In the genomic region with DNA sequence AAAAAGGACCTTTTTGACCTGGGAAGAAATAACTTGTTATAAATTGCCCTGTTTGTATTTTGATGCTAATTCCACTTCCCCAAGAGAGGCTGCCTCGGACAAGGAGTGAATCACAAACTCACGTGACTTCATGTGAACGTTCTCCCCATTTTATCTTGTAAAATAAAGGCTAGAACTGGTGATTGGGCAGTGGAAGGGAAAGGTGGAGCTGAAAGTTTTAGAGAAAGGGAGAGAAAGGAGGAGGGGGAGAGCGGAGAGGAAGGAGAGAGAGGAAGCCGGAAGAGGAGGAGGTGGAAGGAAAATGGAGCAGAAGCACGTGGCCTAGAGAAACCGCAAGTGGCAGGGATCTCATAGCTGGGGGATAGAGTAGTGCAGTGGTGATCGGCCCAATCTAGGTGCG, we compare ENCODE assay signal across 25 mouse cellular contexts. TPM values are rescaled to one million over a fixed set of nuclear protein-coding genes. Genes with fewer than 3 reads are reported as not detected.
DNase-seq lines count a peak whose midpoint lies in the region; ATAC-seq and TF ChIP-seq lines count a peak whose summit lies in the region.
"Had no signal": no experiment of that assay in that cellular context is flagged by ENCODE, and none has a peak within 500 bp of the region (broad histone marks: within the 10 kb centered on the region; RNA-seq: fewer than 3 reads in every experiment).

No protein-coding gene starts in this region.

- H3K9me3 ChIP-seq in forebrain, embryonic 10.5 days: no peaks in the 10 kb centered on the region
- H3K9me3 ChIP-seq in forebrain, embryonic 14.5 days (replicated peaks; ENCODE audit: control insufficient read depth, low read length): no peaks in the 10 kb centered on the region
- H3K9me3 ChIP-seq in E14TG2a.4 (ENCODE audit: low read length) (no peaks in the 10 kb centered on the region), ES-E14 (ENCODE audit: control insufficient read depth, insufficient read depth, low read depth, low read length) (no peaks in the 10 kb centered on the region)
- H3K9me3 ChIP-seq: embryonic facial prominence, embryonic 12.5 days; forebrain, embryonic 12.5 days; forebrain, embryonic 15.5 days had no signal

- in situ Hi-C loops in ES-E14 (cut with MboI; ENCODE audit: low sequenced_read_pairs in 2 of 2, unreplicated experiment in 2 of 2): no loop called here

- no peaks in the 10 kb centered on the region for H3K36me3 ChIP-seq in forebrain, embryonic 10.5 days (replicated peaks)
- H3K36me3 ChIP-seq in forebrain, embryonic 14.5 days (ENCODE audit: control insufficient read depth, insufficient read depth, low read length): no peaks in the 10 kb centered on the region
- H3K36me3 ChIP-seq in E14TG2a.4 (ENCODE audit: insufficient read depth, low read length) (no peaks in the 10 kb centered on the region), ES-E14 (ENCODE audit: control insufficient read depth, insufficient read depth, low read length, poor library complexity, severe bottlenecking) (no peaks in the 10 kb centered on the region)
- H3K36me3 ChIP-seq: embryonic facial prominence, embryonic 12.5 days; forebrain, embryonic 12.5 days; forebrain, embryonic 15.5 days had no signal

- H3K4me3 ChIP-seq in forebrain, embryonic 10.5 days: no peak overlapping the region
- H3K4me3 ChIP-seq in forebrain, embryonic 14.5 days (ENCODE audit: low read depth, low read length): no peak overlapping the region
- H3K4me3 ChIP-seq in E14TG2a.4 (replicated peaks; ENCODE audit: low read length): peak overlapping the region; percentile 47
- H3K4me3 ChIP-seq in ES-E14 (ENCODE audit: insufficient read depth in 1 of 2, low read depth in 1 of 2, low read length in 2 of 2, poor library complexity in 1 of 2, severe bottlenecking in 1 of 2): peak overlapping the region in 1 of 2 experiments; percentile 61; a peak in 1 of 4 replicates
- H3K4me3 ChIP-seq: embryonic facial prominence, embryonic 12.5 days; forebrain, embryonic 12.5 days; forebrain, embryonic 15.5 days had no signal

- peak overlapping the region; percentile 57; the same call in 1 of the 2 replicates for H3K27ac ChIP-seq in forebrain, embryonic 10.5 days
- H3K27ac ChIP-seq in forebrain, embryonic 14.5 days (ENCODE audit: low read depth, low read length): no peak overlapping the region
- H3K27ac ChIP-seq in ES-E14 (ENCODE audit: insufficient read depth, low read depth, low read length, poor library complexity, severe bottlenecking): peak overlapping the region; percentile 30; the same call in 1 of the 2 replicates
- H3K27ac ChIP-seq: embryonic facial prominence, embryonic 12.5 days; forebrain, embryonic 12.5 days; forebrain, embryonic 15.5 days had no signal

- H3K27me3 ChIP-seq in forebrain, embryonic 10.5 days (ENCODE audit: poor library complexity, severe bottlenecking): no peaks in the 10 kb centered on the region
- no peaks in the 10 kb centered on the region for H3K27me3 ChIP-seq in forebrain, embryonic 14.5 days (replicated peaks; ENCODE audit: control insufficient read depth, insufficient read depth, low read length)
- peaks cover 4% of the 10 kb centered on the region; the same call in 1 of the 2 replicates for H3K27me3 ChIP-seq in E14TG2a.4 (ENCODE audit: insufficient read depth, low read length)
- H3K27me3 ChIP-seq: embryonic facial prominence, embryonic 12.5 days; forebrain, embryonic 15.5 days had no signal

- WGBS in forebrain, embryonic 10.5 days: 74% methylated on average over 9 of the region's 9 CpGs
- 70% methylated on average over 9 of the region's 9 CpGs for WGBS in forebrain, embryonic 14.5 days

- DNase-seq in forebrain, embryonic 10.5 days (ENCODE audit: extremely low spot score, low spot score): no peak
- no peak for DNase-seq in forebrain, embryonic 14.5 days (ENCODE audit: low spot score)
- DNase-seq in ES-E14 (ENCODE audit: low read depth, low spot score) (no peak), ZHBTc4 (ENCODE audit: low read depth, low spot score) (peak; percentile 66)
- no peak for DNase-seq in ovary, postnatal 10 days (ENCODE audit: low spot score)
- DNase-seq in embryo, embryonic 9.5 days (ENCODE audit: extremely low spot score): no peak
- DNase-seq in layer of hippocampus, postnatal 10 days (ENCODE audit: low spot score in 2 of 2): no peak
- DNase-seq: adrenal gland, adult 2 months; adrenal gland, postnatal 10 days; adrenal gland, postnatal 36 days; B cell, adult 2 months; cerebellum, adult 11-12 months; cerebellum, adult 2 months; cerebellum, adult 9-10 months; cerebellum, postnatal 10 days; cerebellum, postnatal 25 days; forebrain, postnatal 0 days had no signal

- no peak for ATAC-seq in forebrain, embryonic 14.5 days
- ATAC-seq: CD4-positive, CD25-positive, alpha-beta regulatory T cell, adult 4 months; forebrain, embryonic 15.5 days; forebrain, postnatal 0 days had no signal

- no peak overlapping the region for H3K4me2 ChIP-seq in forebrain, embryonic 14.5 days (ENCODE audit: low read length)
- H3K4me2 ChIP-seq: embryonic facial prominence, embryonic 12.5 days; forebrain, embryonic 12.5 days; forebrain, embryonic 15.5 days had no signal

- no peak for TF ChIP-seq CTCF in E14TG2a.4 (conservative IDR thresholded peaks at IDR 0.05; ENCODE audit: low read length)

- H3K4me1 ChIP-seq in forebrain, embryonic 10.5 days: peaks cover 25% of the 10 kb centered on the region
- H3K4me1 ChIP-seq in forebrain, embryonic 14.5 days (ENCODE audit: control insufficient read depth, insufficient read depth, low read length): no peaks in the 10 kb centered on the region
- H3K4me1 ChIP-seq in E14TG2a.4 (replicated peaks; ENCODE audit: low read depth, low read length) (peaks cover 67% of the 10 kb centered on the region), ES-E14 (ENCODE audit: control insufficient read depth in 2 of 2, insufficient read depth in 2 of 2, low read length in 2 of 2, poor library complexity in 1 of 2) (peaks cover 1 to 19% of the 10 kb centered on the region in 2 experiments; a peak in 2 of 4 replicates)
- H3K4me1 ChIP-seq: forebrain, embryonic 15.5 days had no signal

- H3K9ac ChIP-seq in forebrain, embryonic 14.5 days (ENCODE audit: low read length): no peak overlapping the region
- H3K9ac ChIP-seq in ES-E14 (ENCODE audit: insufficient read depth, low read depth, low read length, poor library complexity, severe bottlenecking): peak overlapping the region; percentile 86; the same call in 1 of the 2 replicates
- H3K9ac ChIP-seq: embryonic facial prominence, embryonic 12.5 days; forebrain, embryonic 12.5 days; forebrain, embryonic 15.5 days; forebrain, postnatal 0 days had no signal

TF ChIP-seq in ES-E14, 5 proteins besides CTCF, POLR2A, EP300 and RAD21:
- TF ChIP-seq CHD2 (IDR thresholded peaks at IDR 0.05; ENCODE audit: low read depth, low read length): no peak
- TF ChIP-seq ZNF384 (IDR thresholded peaks at IDR 0.05; ENCODE audit: low read depth, low read length): no peak
- no peak for TF ChIP-seq MAFK (IDR thresholded peaks at IDR 0.05; ENCODE audit: insufficient read depth, low read depth, low read length)
- no peak for TF ChIP-seq HCFC1 (IDR thresholded peaks at IDR 0.05; ENCODE audit: borderline replicate concordance, insufficient read depth, low read length)
- no peak for TF ChIP-seq ZC3H11A (IDR thresholded peaks at IDR 0.05; ENCODE audit: borderline replicate concordance, low read depth, low read length)

RNA-seq across cellular contexts. Expression of gene Ifnlr1, which starts 11.1 kb away (rescaled TPM):
- 0.37 and 0.61 TPM in 2 replicates for polyA plus RNA-seq in forebrain, embryonic 10.5 days (2016; fragmentation: Nextera tagmentation; extraction: Ambion mirVana)
- 0.15 TPM in 1 of 2 replicates, not detected in the other for polyA plus RNA-seq in forebrain, embryonic 14.5 days (2014; fragmentation: Nextera tagmentation; extraction: Ambion mirVana)
- total RNA-seq in ES-E14 (2012; rRNA removed): 3.3 and 6.2 TPM in 2 replicates
- under 1 TPM; 0.41 to 0.42 TPM for total RNA-seq in layer of hippocampus, postnatal 10 days (2021)
- total RNA-seq: MEL had no signal
- polyA plus RNA-seq: CD4-positive, CD25-positive, alpha-beta regulatory T cell, adult 4 months had no signal

RNA-seq across cellular contexts. Expression of gene Il22ra1, which starts 53.0 kb away (rescaled TPM):
- polyA plus RNA-seq in forebrain, embryonic 10.5 days (2016; fragmentation: Nextera tagmentation; extraction: Ambion mirVana): not detected in 2 replicates
- not detected in 2 replicates for polyA plus RNA-seq in forebrain, embryonic 14.5 days (2014; fragmentation: Nextera tagmentation; extraction: Ambion mirVana)
- 0.36 and 0.37 TPM in 2 replicates for total RNA-seq in ES-E14 (2012; rRNA removed)
- total RNA-seq in layer of hippocampus, postnatal 10 days (2021): under 1 TPM; 0.13 to 0.18 TPM
- total RNA-seq: CH12.LX, MEL had no signal
- polyA plus RNA-seq: CD4-positive, CD25-positive, alpha-beta regulatory T cell, adult 4 months; cerebellum, adult 2 months; cortical plate, adult 2 months; embryonic facial prominence, embryonic 12.5 days; forebrain, embryonic 12.5 days; forebrain, embryonic 15.5 days; forebrain, postnatal 0 days had no signal
